ENCODE assay signal across 22 mouse cellular contexts in genomic region chr5:142696865-142697264, GRCm38 (mm10). TPM values are rescaled to one million over a fixed set of nuclear protein-coding genes. Genes with fewer than 3 reads are reported as not detected.
DNase-seq lines count a peak whose midpoint lies in the region; ATAC-seq and TF ChIP-seq lines count a peak whose summit lies in the region.
"Had no signal": no experiment of that assay in that cellular context is flagged by ENCODE, and none has a peak within 500 bp of the region (broad histone marks: within the 10 kb centered on the region; RNA-seq: fewer than 3 reads in every experiment).

No protein-coding gene starts in this region.

- H3K9me3 ChIP-seq in forebrain, postnatal 0 days (ENCODE audit: low read length): no peaks in the 10 kb centered on the region
- no peaks in the 10 kb centered on the region for H3K9me3 ChIP-seq in forebrain, embryonic 14.5 days (replicated peaks; ENCODE audit: control insufficient read depth, low read length)
- H3K9me3 ChIP-seq in embryonic facial prominence, embryonic 13.5 days: no peaks in the 10 kb centered on the region
- H3K9me3 ChIP-seq in liver, embryonic 12.5 days (replicated peaks): no peaks in the 10 kb centered on the region
- H3K9me3 ChIP-seq: forebrain, embryonic 13.5 days; heart, embryonic 12.5 days; limb, embryonic 12.5 days; midbrain, embryonic 12.5 days had no signal

- H3K27me3 ChIP-seq in forebrain, postnatal 0 days (ENCODE audit: insufficient read depth, low read length): no peaks in the 10 kb centered on the region
- H3K27me3 ChIP-seq in forebrain, embryonic 14.5 days (replicated peaks; ENCODE audit: control insufficient read depth, insufficient read depth, low read length): peaks cover 5% of the 10 kb centered on the region
- peaks cover 15% of the 10 kb centered on the region for H3K27me3 ChIP-seq in embryonic facial prominence, embryonic 13.5 days
- peaks cover 66% of the 10 kb centered on the region for H3K27me3 ChIP-seq in liver, embryonic 12.5 days (replicated peaks)

- no peak overlapping the region for H3K4me2 ChIP-seq in forebrain, postnatal 0 days (ENCODE audit: low read depth)
- H3K4me2 ChIP-seq in forebrain, embryonic 14.5 days (ENCODE audit: low read length): no peak overlapping the region
- no peak overlapping the region for H3K4me2 ChIP-seq in embryonic facial prominence, embryonic 13.5 days
- no peak overlapping the region for H3K4me2 ChIP-seq in liver, embryonic 12.5 days
- H3K4me2 ChIP-seq: forebrain, embryonic 13.5 days; heart, embryonic 12.5 days; limb, embryonic 12.5 days; midbrain, embryonic 12.5 days had no signal

- WGBS in forebrain, postnatal 0 days: 72% methylated on average over 6 of the region's 6 CpGs
- 77% methylated on average over 6 of the region's 6 CpGs for WGBS in forebrain, embryonic 14.5 days
- WGBS in embryonic facial prominence, embryonic 13.5 days: 54% methylated on average over 6 of the region's 6 CpGs
- WGBS in liver, embryonic 12.5 days (ENCODE audit: insufficient replicate concordance): 72% methylated on average over 6 of the region's 6 CpGs

- no peak overlapping the region for H3K9ac ChIP-seq in forebrain, postnatal 0 days
- H3K9ac ChIP-seq in forebrain, embryonic 14.5 days (ENCODE audit: low read length): no peak overlapping the region
- no peak overlapping the region for H3K9ac ChIP-seq in embryonic facial prominence, embryonic 13.5 days
- no peak overlapping the region for H3K9ac ChIP-seq in liver, embryonic 12.5 days
- H3K9ac ChIP-seq: forebrain, embryonic 13.5 days; heart, embryonic 12.5 days; limb, embryonic 12.5 days; midbrain, embryonic 12.5 days had no signal

- no peak for ATAC-seq in forebrain, postnatal 0 days
- no peak for ATAC-seq in forebrain, embryonic 14.5 days
- ATAC-seq in embryonic facial prominence, embryonic 13.5 days (ENCODE audit: insufficient number of reproducible peaks, insufficient read depth, low FRiP score, low TSS enrichment, low read depth): peak; percentile 12; the same call in 1 of the 2 replicates
- no peak for ATAC-seq in liver, embryonic 12.5 days
- ATAC-seq: activated CD4-positive, CD25-positive, alpha-beta regulatory T cell, adult 4 months; forebrain, embryonic 13.5 days; hindbrain, embryonic 16.5 days had no signal

- peak; percentile 70 for DNase-seq in forebrain, postnatal 0 days
- no peak for DNase-seq in forebrain, embryonic 14.5 days (ENCODE audit: low spot score)
- DNase-seq in frontal cortex, postnatal 14 days (ENCODE audit: low spot score in 2 of 2): peak; percentile 55 to 70
- peak; percentile 68 to 83 for DNase-seq in right cerebral cortex, adult 2 months (ENCODE audit: low spot score in 2 of 2)
- DNase-seq in thymus, adult 18-20 months: no peak
- DNase-seq in adrenal gland, postnatal 4 days (ENCODE audit: low spot score in 2 of 2): no peak
- DNase-seq: adrenal gland, postnatal 36 days; gastrocnemius, postnatal 36 days; heart, postnatal 36 days; kidney, adult 11 months; kidney, postnatal 36 days; lung, postnatal 36 days; thymus, postnatal 14 days had no signal

- no peak overlapping the region for H3K4me3 ChIP-seq in forebrain, postnatal 0 days (ENCODE audit: low read depth, low read length)
- H3K4me3 ChIP-seq in forebrain, embryonic 14.5 days (ENCODE audit: low read depth, low read length): no peak overlapping the region
- H3K4me3 ChIP-seq in embryonic facial prominence, embryonic 13.5 days: no peak overlapping the region
- H3K4me3 ChIP-seq in liver, embryonic 12.5 days: no peak overlapping the region
- H3K4me3 ChIP-seq: forebrain, embryonic 13.5 days; heart, embryonic 12.5 days; limb, embryonic 12.5 days; midbrain, embryonic 12.5 days; myocyte had no signal

- H3K4me1 ChIP-seq in forebrain, postnatal 0 days (ENCODE audit: insufficient read depth): peaks cover 4% of the 10 kb centered on the region
- H3K4me1 ChIP-seq in forebrain, embryonic 14.5 days (ENCODE audit: control insufficient read depth, insufficient read depth, low read length): peaks cover 19% of the 10 kb centered on the region
- H3K4me1 ChIP-seq in embryonic facial prominence, embryonic 13.5 days: peaks cover 6% of the 10 kb centered on the region; the same call in 1 of the 2 replicates
- H3K4me1 ChIP-seq in liver, embryonic 12.5 days: peaks cover 8% of the 10 kb centered on the region

- no peak for TF ChIP-seq CTCF in forebrain, postnatal 0 days (IDR thresholded peaks at IDR 0.05; ENCODE audit: low read depth)

- H3K36me3 ChIP-seq in forebrain, postnatal 0 days (ENCODE audit: insufficient read depth): no peaks in the 10 kb centered on the region
- no peaks in the 10 kb centered on the region for H3K36me3 ChIP-seq in forebrain, embryonic 14.5 days (ENCODE audit: control insufficient read depth, insufficient read depth, low read length)
- no peaks in the 10 kb centered on the region for H3K36me3 ChIP-seq in embryonic facial prominence, embryonic 13.5 days
- H3K36me3 ChIP-seq in liver, embryonic 12.5 days: no peaks in the 10 kb centered on the region
- H3K36me3 ChIP-seq: heart, embryonic 12.5 days; limb, embryonic 12.5 days; midbrain, embryonic 12.5 days had no signal

- H3K27ac ChIP-seq in forebrain, postnatal 0 days (ENCODE audit: low read depth, low read length): no peak overlapping the region
- H3K27ac ChIP-seq in forebrain, embryonic 14.5 days (ENCODE audit: low read depth, low read length): no peak overlapping the region
- H3K27ac ChIP-seq in embryonic facial prominence, embryonic 13.5 days: no peak overlapping the region
- no peak overlapping the region for H3K27ac ChIP-seq in liver, embryonic 12.5 days
- H3K27ac ChIP-seq: forebrain, embryonic 13.5 days; limb, embryonic 12.5 days; midbrain, embryonic 12.5 days had no signal

RNA-seq across cellular contexts. Expression of gene Slc29a4, which starts 4.6 kb away (rescaled TPM):
- total RNA-seq in forebrain, postnatal 0 days (2014; rRNA removed): 67.8 and 76.4 TPM in 2 replicates
- 104 and 107 TPM in 2 replicates for polyA plus RNA-seq in forebrain, postnatal 0 days (2015; fragmentation: Nextera tagmentation; extraction: Ambion mirVana)
- 50.4 and 69.7 TPM in 2 replicates for polyA plus RNA-seq in forebrain, embryonic 14.5 days (2014; fragmentation: Nextera tagmentation; extraction: Ambion mirVana)
- polyA plus RNA-seq in embryonic facial prominence, embryonic 13.5 days (2015; fragmentation: Nextera tagmentation; extraction: Ambion mirVana): 11.4 and 12.8 TPM in 2 replicates
- polyA plus RNA-seq in liver, embryonic 12.5 days (2016; fragmentation: Nextera tagmentation; extraction: Ambion mirVana): 0.38 and 0.72 TPM in 2 replicates
- 10 to 100 TPM; 28.9 to 30.7 TPM for total RNA-seq in adrenal gland, postnatal 4 days (2021)
- polyA plus RNA-seq: myocyte had no signal

Comparison
In these comparisons a context has a peak if more than half of its experiments do, and no peak if none do; other contexts are left out.
1. DNase-seq: peak in forebrain, postnatal 0 days (single experiment), frontal cortex, postnatal 14 days (2 of 2) and right cerebral cortex, adult 2 months (2 of 2); none in forebrain, embryonic 14.5 days (single experiment), thymus, adult 18-20 months (0 of 2) and adrenal gland, postnatal 4 days (0 of 2).